Mouse (Mus musculus): ENCODE data around the gene Vps33a.
"Not testable (repeated sequence)": the region's sequence is repeated elsewhere in the genome, so short reads cannot be mapped to it uniquely, and the experiment has no call there.

DNA sequence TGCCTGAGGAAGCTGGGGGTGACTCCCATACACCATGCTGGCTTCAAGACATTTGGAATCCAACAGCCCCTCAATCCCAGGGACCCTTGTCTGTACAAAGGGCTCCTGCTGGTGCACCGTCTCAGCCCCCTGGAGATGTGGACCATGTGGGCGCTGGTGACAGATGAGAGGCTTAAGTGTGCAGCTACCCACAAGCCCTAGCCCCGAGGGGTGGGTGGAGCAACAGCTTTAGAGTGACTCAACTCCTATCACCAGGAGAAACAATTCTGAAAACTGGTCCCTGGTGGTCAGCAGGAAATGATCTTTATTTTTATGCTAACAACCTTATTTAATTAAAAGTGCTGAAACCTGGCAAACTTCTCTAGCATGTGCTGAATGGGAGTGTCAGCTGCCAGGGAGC is 61.4 kb downstream of the Vps33a start:
- TF ChIP-seq CTCF (IDR thresholded peaks at IDR 0.05; ENCODE audit: low read depth, low read length); POLR2A (IDR thresholded peaks at IDR 0.05; ENCODE audit: insufficient read depth, low read length): not testable (repeated sequence)
